In the genomic region with DNA sequence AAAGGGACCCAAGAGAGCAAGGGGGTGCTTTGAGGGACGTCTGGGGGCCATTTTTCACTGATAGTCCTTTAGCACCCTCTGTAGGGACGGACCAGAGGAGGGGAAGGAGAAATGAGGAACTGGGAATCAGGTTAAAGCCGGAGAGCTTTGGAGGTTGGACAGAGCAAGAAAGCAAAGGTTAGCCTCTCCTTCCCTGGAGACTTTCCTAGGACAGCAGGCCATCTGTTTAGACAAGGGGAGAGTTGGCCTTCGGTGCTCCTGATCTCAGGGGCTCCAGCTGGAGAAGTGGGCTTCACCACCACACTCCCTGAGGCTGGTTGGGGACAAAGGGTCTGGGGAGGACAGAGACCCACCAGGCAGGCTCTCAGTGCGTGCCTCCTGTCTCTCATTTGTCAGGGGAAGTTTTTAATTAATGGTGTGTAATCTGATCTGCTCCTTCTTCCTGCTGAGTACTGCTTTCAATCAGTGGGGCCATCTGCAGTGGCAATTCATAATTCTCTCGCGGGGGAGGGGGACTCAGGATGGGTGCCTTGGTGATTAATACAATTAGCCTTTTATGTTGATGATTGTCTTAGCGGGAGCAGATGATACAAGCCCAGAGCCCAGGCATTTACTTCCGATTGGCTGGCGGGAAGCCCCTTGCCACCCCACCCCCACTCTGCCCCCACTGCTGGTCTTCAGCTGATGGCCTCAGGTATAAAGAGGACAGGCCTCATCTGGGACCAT, we compare ENCODE assay signal across 10 mouse cellular contexts. TPM values are rescaled to one million over a fixed set of nuclear protein-coding genes. Genes with fewer than 3 reads are reported as not detected.
DNase-seq lines count a peak whose midpoint lies in the region; ATAC-seq and TF ChIP-seq lines count a peak whose summit lies in the region.
"Had no signal": no experiment of that assay in that cellular context is flagged by ENCODE, and none has a peak within 500 bp of the region (broad histone marks: within the 10 kb centered on the region; RNA-seq: fewer than 3 reads in every experiment).

No protein-coding gene starts in this region.

- dilution Hi-C loops in CH12.LX (cut with MboI; ENCODE audit: extremely low pct_ligation_motif_present, extremely low pct_unique_long_range_greater_than_20kb, low sequenced_read_pairs) = no loop called here

- H3K36me3 ChIP-seq in CH12.LX (replicated peaks in 1 of 2; ENCODE audit: control insufficient read depth in 1 of 2, insufficient read depth in 1 of 2, low read length in 1 of 2) = no peaks in the 10 kb centered on the region
- no peaks in the 10 kb centered on the region for H3K36me3 ChIP-seq in forebrain, embryonic 11.5 days (ENCODE audit: control insufficient read depth, insufficient read depth, low read length)
- no peaks in the 10 kb centered on the region for H3K36me3 ChIP-seq in liver, embryonic 11.5 days (ENCODE audit: control insufficient read depth, insufficient read depth, low read length)

- peaks cover 6% of the 10 kb centered on the region for H3K9me3 ChIP-seq in CH12.LX (replicated peaks; ENCODE audit: low read length)
- no peaks in the 10 kb centered on the region for H3K9me3 ChIP-seq in forebrain, embryonic 11.5 days (ENCODE audit: control insufficient read depth, low read length)
- 0 out of 2 replicates have a peak, but pooled peaks cover 1% of the 10 kb centered on the region for H3K9me3 ChIP-seq in liver, embryonic 11.5 days (ENCODE audit: control insufficient read depth, low read length)

- H3K9ac ChIP-seq in CH12.LX (ENCODE audit: insufficient read depth, low read depth) = no peak overlapping the region
- H3K9ac ChIP-seq in forebrain, embryonic 11.5 days (ENCODE audit: low read length) = no peak overlapping the region
- H3K9ac ChIP-seq in liver, embryonic 11.5 days (ENCODE audit: low read depth, low read length) = no peak overlapping the region

- no peak overlapping the region for H3K4me3 ChIP-seq in CH12.LX (replicated peaks in 1 of 3; ENCODE audit: low read depth in 2 of 3, low read length in 2 of 3, poor library complexity in 1 of 3)
- H3K4me3 ChIP-seq in forebrain, embryonic 11.5 days (ENCODE audit: low read depth, low read length) = no peak overlapping the region
- H3K4me3 ChIP-seq in liver, embryonic 11.5 days (ENCODE audit: low read depth, low read length) = no peak overlapping the region

- TF ChIP-seq EP300 in CH12.LX (IDR thresholded peaks at IDR 0.05; ENCODE audit: low read length) = no peak

- intact Hi-C loops in gastrocnemius, postnatal 36 days (cut with DNase I) = no loop called here
- intact Hi-C loops in left cerebral cortex, postnatal 10 days (cut with DNase I) = no loop called here

- TF ChIP-seq CTCF in CH12.LX (conservative IDR thresholded peaks at IDR 0.05 in 1 of 2, IDR thresholded peaks at IDR 0.05 in 1 of 2; ENCODE audit: low read depth in 2 of 2, low read length in 2 of 2) = no peak

- H3K4me1 ChIP-seq in CH12.LX (ENCODE audit: control insufficient read depth in 1 of 2, insufficient read depth in 2 of 2) = peaks cover 0 to 7% of the 10 kb centered on the region in 2 experiments; a peak in 2 of 4 replicates
- peaks cover 13% of the 10 kb centered on the region; the same call in 1 of the 2 replicates for H3K4me1 ChIP-seq in forebrain, embryonic 11.5 days (replicated peaks; ENCODE audit: control insufficient read depth, insufficient read depth, low read length)
- peaks cover 14% of the 10 kb centered on the region for H3K4me1 ChIP-seq in liver, embryonic 11.5 days (replicated peaks; ENCODE audit: control insufficient read depth, insufficient read depth, low read length)

- TF ChIP-seq RAD21 in CH12.LX (IDR thresholded peaks at IDR 0.05; ENCODE audit: low read depth, low read length) = no peak; the same call in 1 of the 2 replicates

- no peak for TF ChIP-seq POLR2A in CH12.LX (IDR thresholded peaks at IDR 0.05; ENCODE audit: low read depth, low read length)

- H3K27me3 ChIP-seq in CH12.LX (replicated peaks) = peaks cover 91% of the 10 kb centered on the region
- H3K27me3 ChIP-seq in forebrain, embryonic 11.5 days (ENCODE audit: control insufficient read depth, insufficient read depth, low read length) = no peaks in the 10 kb centered on the region; the same call in 1 of the 2 replicates
- H3K27me3 ChIP-seq in liver, embryonic 11.5 days (replicated peaks; ENCODE audit: control insufficient read depth, insufficient read depth, low read length) = peaks cover 55% of the 10 kb centered on the region

- H3K79me2 ChIP-seq in CH12.LX (replicated peaks; ENCODE audit: control insufficient read depth, extremely low read depth, insufficient read depth, poor library complexity, severe bottlenecking) = no peaks in the 10 kb centered on the region

- no peak overlapping the region for H3K27ac ChIP-seq in CH12.LX (ENCODE audit: insufficient read depth, low read depth)
- no peak overlapping the region for H3K27ac ChIP-seq in forebrain, embryonic 11.5 days (ENCODE audit: low read depth, low read length)
- no peak overlapping the region for H3K27ac ChIP-seq in liver, embryonic 11.5 days (ENCODE audit: low read depth, low read length)

- 12% methylated on average over 10 of the region's 10 CpGs for WGBS in forebrain, embryonic 11.5 days
- 29% methylated on average over 10 of the region's 10 CpGs for WGBS in liver, embryonic 11.5 days

- DNase-seq in CH12.LX (ENCODE audit: extremely low read depth) = no peak
- peak; percentile 83 for DNase-seq in Muller cell, postnatal 12 days (ENCODE audit: inconsistent ontology term)
- DNase-seq in forebrain, embryonic 11.5 days (ENCODE audit: low spot score) = no peak
- DNase-seq in layer of hippocampus, adult 9-10 months (ENCODE audit: low spot score) = peak; percentile 32
- DNase-seq in gastrocnemius, postnatal 36 days = no peak
- DNase-seq in gastrocnemius, adult 8-10 months (ENCODE audit: low spot score in 2 of 2) = no peak
- no peak for DNase-seq in left cerebral cortex, postnatal 10 days (ENCODE audit: extremely low spot score in 1 of 2, low spot score in 2 of 2)
- DNase-seq in liver, embryonic 11.5 days (ENCODE audit: low spot score) = no peak
- DNase-seq: liver had no signal

- in situ Hi-C loops in CH12.LX (cut with MboI; ENCODE audit: low pct_ligation_motif_present, low pct_unique_long_range_greater_than_20kb, low sequenced_read_pairs) = loop anchor here (10.0 kb wide), 1 partner anchor 287 kb away; no protein-coding TSS in a partner anchor

- H3K4me2 ChIP-seq in CH12.LX (ENCODE audit: insufficient read depth, low read depth, poor library complexity, severe bottlenecking) = no peak overlapping the region
- H3K4me2 ChIP-seq in forebrain, embryonic 11.5 days (ENCODE audit: low read depth, low read length, severe bottlenecking) = no peak overlapping the region
- no peak overlapping the region for H3K4me2 ChIP-seq in liver, embryonic 11.5 days

- peak; percentile 65; the same call in 1 of the 2 replicates for ATAC-seq in forebrain, embryonic 11.5 days (replicated peaks; ENCODE audit: low FRiP score)
- ATAC-seq in liver, embryonic 11.5 days (replicated peaks; ENCODE audit: low FRiP score) = no peak

TF ChIP-seq in CH12.LX, 34 proteins besides CTCF, POLR2A, EP300 and RAD21:
- TF ChIP-seq MAFK (IDR thresholded peaks at IDR 0.05; ENCODE audit: insufficient replicate concordance, low read length) (no peak), IRF4 (IDR thresholded peaks at IDR 0.05; ENCODE audit: low read depth, low read length) (0 out of 2 replicates have a peak, but pooled peaks have one; percentile 32)

RNA-seq across cellular contexts. Expression of gene Aqp6, which starts 6.4 kb away (rescaled TPM):
- total RNA-seq in CH12.LX (2012; rRNA removed) = not detected in 2 replicates
- not detected in 2 replicates for total RNA-seq in CH12.LX (2014; rRNA removed)
- polyA plus RNA-seq in CH12.LX (2012; ENCODE audit: insufficient read length, low read depth) = not detected in 2 replicates
- not detected in 2 replicates for polyA plus RNA-seq in forebrain, embryonic 11.5 days (2014; fragmentation: Nextera tagmentation; extraction: Ambion mirVana)
- total RNA-seq in gastrocnemius, postnatal 36 days (2021) = not detected
- not detected for total RNA-seq in gastrocnemius, adult 8-10 months (2022)
- under 1 TPM in 1 of 2 experiments, not detected in 1; 0.15 TPM for total RNA-seq in left cerebral cortex, postnatal 10 days (2021)
- polyA plus RNA-seq in liver, embryonic 11.5 days (2014; fragmentation: Nextera tagmentation; extraction: Ambion mirVana) = not detected in 2 replicates
- polyA plus RNA-seq: heart, postnatal 0 days had no signal

RNA-seq across cellular contexts. Expression of gene Aqp5, which starts 17.0 kb away (rescaled TPM):
- total RNA-seq in CH12.LX (2012; rRNA removed) = not detected in 2 replicates
- not detected in 2 replicates for total RNA-seq in CH12.LX (2014; rRNA removed)
- not detected in 2 replicates for polyA plus RNA-seq in CH12.LX (2012; ENCODE audit: insufficient read length, low read depth)
- 0.17 TPM in 1 of 2 replicates, not detected in the other for polyA plus RNA-seq in forebrain, embryonic 11.5 days (2014; fragmentation: Nextera tagmentation; extraction: Ambion mirVana)
- total RNA-seq in gastrocnemius, postnatal 36 days (2021) = not detected
- not detected for total RNA-seq in gastrocnemius, adult 8-10 months (2022)
- 1 to 10 TPM; 1.7 to 1.9 TPM for total RNA-seq in left cerebral cortex, postnatal 10 days (2021)
- polyA plus RNA-seq in liver, embryonic 11.5 days (2014; fragmentation: Nextera tagmentation; extraction: Ambion mirVana) = 1.2 and 1.9 TPM in 2 replicates

RNA-seq across cellular contexts. Expression of gene Aqp2, which starts 28.7 kb away (rescaled TPM):
- total RNA-seq in CH12.LX (2012; rRNA removed) (not detected in 2 replicates), CH12.LX (2014; rRNA removed) (not detected in 2 replicates)
- polyA plus RNA-seq in CH12.LX (2012; ENCODE audit: insufficient read length, low read depth) = not detected in 2 replicates
- not detected in 2 replicates for polyA plus RNA-seq in forebrain, embryonic 11.5 days (2014; fragmentation: Nextera tagmentation; extraction: Ambion mirVana)
- total RNA-seq in gastrocnemius, postnatal 36 days (2021) = not detected
- not detected for total RNA-seq in gastrocnemius, adult 8-10 months (2022)
- total RNA-seq in left cerebral cortex, postnatal 10 days (2021) = not detected
- polyA plus RNA-seq in liver, embryonic 11.5 days (2014; fragmentation: Nextera tagmentation; extraction: Ambion mirVana) = not detected in 2 replicates
- polyA plus RNA-seq: heart, postnatal 0 days had no signal

RNA-seq across cellular contexts. Expression of gene Racgap1, which starts 43.9 kb away (rescaled TPM):
- total RNA-seq in CH12.LX (2012; rRNA removed) = 97.9 and 108 TPM in 2 replicates
- 130 and 143 TPM in 2 replicates for total RNA-seq in CH12.LX (2014; rRNA removed)
- 131 and 151 TPM in 2 replicates for polyA plus RNA-seq in CH12.LX (2012; ENCODE audit: insufficient read length, low read depth)
- polyA plus RNA-seq in forebrain, embryonic 11.5 days (2014; fragmentation: Nextera tagmentation; extraction: Ambion mirVana) = 201 and 217 TPM in 2 replicates
- total RNA-seq in gastrocnemius, postnatal 36 days (2021) = 1 to 10 TPM; 1.9 to 2.4 TPM
- 1 to 10 TPM in 2 of 4 experiments, under 1 TPM in 2; 0.31 to 2.4 (median 1.1) TPM for total RNA-seq in gastrocnemius, adult 8-10 months (2022)
- 10 to 100 TPM; 15.6 to 16.9 TPM for total RNA-seq in left cerebral cortex, postnatal 10 days (2021)
- 91.2 and 111 TPM in 2 replicates for polyA plus RNA-seq in liver, embryonic 11.5 days (2014; fragmentation: Nextera tagmentation; extraction: Ambion mirVana)

Comparison
In these comparisons a context has a peak if more than half of its experiments do, and no peak if none do; other contexts are left out.
1. DNase-seq: peak in Muller cell, postnatal 12 days (single experiment) and layer of hippocampus, adult 9-10 months (single experiment); none in CH12.LX (single experiment), forebrain, embryonic 11.5 days (single experiment), gastrocnemius, postnatal 36 days (0 of 2), gastrocnemius, adult 8-10 months (0 of 2), left cerebral cortex, postnatal 10 days (0 of 2) and liver, embryonic 11.5 days (single experiment).